Mouse (Mus musculus) layer of hippocampus, adult 9-10 months (tissue): ENCODE results near the gene Anks1b.
"Not testable (repeated sequence)": the region's sequence is repeated elsewhere in the genome, so short reads cannot be mapped to it uniquely, and the experiment has no call there.

ENCODE experiments used
- DNase-seq: peaks from one replicate; pipeline ENCODE4 v3.0.0; 2022; ENCODE audit warnings: low spot score

The Anks1b gene

DNA sequence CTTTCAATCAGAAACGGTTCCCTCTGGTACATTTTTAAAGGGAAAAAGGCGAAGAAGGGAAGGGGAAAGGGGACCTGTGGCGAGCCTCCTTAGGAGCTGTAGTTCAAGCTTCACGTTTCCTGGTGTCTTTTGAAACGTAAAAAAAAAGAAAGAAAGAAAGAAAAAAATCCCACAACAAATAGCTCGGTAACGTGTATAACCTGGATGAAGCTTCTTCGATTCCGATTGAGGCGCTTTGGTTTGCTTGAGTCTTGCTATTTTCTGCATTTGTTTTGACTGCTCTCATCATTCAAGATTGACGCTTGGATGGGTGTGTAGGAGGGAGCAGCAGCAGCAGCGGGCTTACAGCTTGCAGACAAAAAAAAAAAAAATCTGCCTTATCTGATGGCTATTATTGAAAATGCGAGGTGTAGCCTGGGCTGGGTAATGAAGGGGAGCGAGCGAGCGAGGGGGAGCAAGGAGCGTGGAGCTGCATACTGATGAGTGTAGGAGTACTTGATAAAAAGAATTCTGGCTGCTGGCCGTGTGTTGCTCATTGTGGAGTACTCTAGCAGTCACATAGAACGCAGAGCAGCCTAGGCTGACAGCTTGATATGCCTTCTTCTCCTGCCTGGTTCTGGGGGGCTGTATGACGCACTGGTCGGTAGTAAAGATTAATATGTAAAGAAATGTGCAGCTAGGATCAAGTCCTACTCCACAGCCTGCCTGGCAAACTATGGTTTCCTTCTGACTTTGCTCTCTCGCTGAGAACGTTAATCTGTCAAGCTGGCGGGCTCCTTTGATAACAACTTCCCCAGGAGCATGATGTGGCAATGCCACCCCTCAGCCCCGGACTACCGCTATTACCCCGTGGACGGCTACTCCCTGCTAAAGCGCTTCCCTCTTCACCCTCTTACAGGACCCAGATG, 703.1 kb downstream of the Anks1b start:
- DNase-seq: peak; percentile 53

DNA sequence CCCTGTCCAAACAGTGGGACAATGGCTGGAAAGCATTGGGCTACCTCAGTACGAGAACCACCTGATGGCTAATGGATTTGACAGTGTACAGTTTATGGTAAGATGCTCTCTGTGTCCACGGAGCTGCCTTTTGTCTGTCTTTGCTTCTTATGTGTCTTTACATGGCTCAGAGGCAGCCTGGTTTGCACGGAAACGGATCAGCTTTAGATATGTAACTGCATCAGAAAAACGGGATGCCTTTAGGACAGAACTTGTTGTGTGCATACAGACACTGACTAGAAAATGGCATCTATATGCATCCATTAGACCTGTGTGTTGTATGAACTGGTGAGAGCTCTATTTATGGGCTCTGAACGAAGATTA, 703.8 kb downstream of the Anks1b start:
- no peak for DNase-seq

DNA sequence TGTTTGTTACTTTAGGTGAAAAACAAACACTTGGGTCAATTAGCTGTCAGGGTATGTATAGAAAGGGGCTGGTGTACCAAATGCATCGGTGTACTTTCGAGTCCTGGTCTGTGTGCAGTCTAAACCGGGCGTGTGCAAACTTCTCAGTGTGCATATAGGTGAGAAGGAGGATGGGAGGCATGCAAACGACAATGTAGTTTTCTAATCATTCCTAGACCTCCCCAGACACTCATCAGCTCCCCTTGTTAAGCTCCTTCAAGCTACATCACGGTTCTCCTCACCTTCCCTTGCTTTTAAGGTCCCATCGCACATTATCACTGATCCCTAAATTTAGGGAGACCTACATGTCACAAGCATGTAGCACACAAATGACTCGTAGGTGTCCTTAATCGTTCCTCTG, 704.5 kb downstream of the Anks1b start:
- no peak for DNase-seq

DNA sequence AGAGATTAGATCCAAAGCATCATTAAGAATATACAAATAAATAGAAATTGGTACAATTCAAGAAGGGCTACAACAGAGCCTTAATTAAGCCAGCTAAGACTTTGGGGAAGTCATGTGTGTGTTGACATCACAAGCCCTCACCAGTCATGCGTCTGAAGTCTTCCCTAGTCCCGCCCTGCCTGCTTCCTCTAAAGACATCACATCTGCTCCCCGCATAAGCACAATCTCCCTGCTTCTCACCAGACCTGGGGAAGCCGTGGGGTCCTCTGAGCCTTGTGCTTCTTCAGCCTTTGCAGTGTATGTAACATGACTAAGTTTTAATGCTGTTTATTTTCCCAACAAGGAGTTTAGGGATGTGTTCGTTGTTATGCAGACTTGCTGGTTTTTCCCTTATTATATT, 706.7 kb downstream of the Anks1b start:
- no peak for DNase-seq

DNA sequence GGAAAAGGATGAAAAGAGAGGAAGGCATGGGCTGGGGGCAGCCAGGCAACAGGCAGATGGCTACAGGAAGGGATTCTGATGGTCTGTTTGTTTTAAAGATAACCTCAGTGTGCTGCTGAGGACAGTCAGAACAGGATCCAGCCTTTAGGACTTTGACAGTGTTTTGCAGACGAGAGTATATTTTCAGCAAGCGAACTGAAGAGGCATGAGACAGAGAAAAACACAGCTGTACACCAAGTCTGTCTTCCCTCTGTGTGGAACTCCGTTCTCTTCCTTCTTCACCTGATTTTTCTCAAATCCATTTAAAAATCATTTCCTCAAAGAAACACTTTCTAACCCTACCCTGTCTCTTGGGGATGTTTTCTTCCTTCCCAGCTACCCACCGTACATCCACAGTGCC, 710.7 kb downstream of the Anks1b start:
- DNase-seq: no peak

DNA sequence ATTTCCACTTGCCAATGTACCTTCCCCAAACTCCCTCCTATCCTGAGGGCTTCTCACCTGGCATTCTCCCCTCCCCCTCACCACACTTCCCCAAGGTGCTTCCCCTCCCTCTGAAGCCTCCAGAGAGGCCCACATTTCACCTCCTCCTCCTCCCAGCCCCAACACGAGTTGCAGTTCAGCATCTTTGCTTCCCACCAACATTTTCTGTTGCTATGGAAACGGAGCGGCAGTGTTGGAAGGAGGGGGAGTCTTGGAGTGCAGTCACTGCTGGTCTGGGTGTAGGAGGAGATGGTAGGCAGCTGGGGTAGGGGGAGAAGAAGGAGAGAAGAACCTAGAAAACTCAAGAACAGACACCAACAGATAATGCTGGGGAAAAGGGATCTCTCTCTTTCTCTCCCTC, 722.8 kb downstream of the Anks1b start:
- DNase-seq: no peak

DNA sequence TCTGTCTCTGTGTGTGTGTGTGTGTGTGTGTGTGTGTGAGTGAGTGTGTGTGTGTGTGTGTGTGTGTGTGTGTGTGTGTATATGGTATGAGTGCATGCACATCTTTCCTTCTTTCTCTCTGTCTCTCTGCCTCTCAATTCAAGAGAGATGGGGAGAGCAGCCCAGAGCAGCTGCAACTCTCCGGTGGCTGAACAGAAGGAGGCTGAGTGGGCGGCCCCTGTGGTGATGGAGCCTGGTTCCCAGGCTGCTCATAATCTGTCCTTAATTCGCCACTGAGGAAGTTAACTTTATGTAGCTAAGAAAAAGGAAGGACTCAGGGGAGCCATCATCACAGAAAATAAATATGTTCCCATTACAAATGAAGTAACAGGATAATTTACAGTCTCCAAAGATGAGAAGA, 723.3 kb downstream of the Anks1b start:
- DNase-seq: no peak

DNA sequence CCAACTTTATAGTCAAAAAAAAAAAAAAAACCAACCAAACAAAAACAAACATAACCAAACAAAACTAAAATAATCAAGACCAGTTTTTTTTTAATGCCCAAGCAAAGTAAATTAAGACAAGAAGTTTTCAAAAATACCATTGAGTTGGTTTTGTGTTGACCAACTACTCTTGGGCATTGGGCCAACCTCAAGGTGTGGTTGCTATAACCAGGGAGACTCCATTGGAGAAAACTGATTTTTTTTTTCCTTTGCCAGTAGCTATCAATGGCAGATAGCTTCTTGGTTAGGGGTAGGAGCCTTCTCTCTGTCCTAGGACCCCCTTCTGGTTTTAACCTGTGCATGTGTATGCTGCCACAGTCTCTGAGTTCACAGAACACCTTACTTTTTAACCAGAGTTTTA, 725.8 kb downstream of the Anks1b start:
- no peak for DNase-seq

DNA sequence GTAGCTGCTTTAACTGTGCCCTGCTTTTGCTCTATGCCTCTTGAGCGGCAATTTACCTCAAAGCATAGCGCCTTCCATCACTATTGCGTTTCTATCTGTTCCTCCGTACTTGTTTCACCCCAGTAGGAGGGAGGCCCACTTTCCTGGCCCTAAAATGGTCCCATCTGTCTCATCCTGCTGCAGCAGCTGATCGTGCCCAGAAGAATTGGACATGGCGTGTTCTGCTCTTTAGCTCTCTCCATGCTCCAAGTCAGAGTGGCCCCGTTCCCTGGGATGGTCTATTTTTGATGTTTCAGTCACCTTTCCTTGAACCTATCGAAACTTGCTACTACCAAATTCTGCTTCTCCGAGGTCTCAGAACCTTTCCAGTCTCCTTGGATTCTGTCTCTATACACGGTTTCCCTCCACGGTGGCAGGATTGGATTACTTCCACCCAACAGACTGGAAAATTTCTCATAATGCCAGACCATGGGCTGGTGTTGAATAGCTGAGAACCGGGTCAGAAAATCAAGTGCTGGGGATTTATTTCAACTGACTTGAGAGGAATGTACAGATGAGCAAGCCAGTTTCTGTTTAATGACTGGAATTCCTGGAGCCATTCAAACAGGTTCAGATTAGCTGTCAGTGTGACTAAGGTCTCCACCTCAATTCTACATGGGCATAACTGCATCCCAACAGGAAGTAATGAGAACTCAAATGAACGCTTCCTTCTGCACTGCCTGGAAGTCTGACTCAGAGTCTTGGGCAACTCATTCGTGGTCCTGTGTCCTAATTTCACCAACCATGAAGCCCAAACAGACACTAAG, 726.6 kb downstream of the Anks1b start:
- DNase-seq: no peak

DNA sequence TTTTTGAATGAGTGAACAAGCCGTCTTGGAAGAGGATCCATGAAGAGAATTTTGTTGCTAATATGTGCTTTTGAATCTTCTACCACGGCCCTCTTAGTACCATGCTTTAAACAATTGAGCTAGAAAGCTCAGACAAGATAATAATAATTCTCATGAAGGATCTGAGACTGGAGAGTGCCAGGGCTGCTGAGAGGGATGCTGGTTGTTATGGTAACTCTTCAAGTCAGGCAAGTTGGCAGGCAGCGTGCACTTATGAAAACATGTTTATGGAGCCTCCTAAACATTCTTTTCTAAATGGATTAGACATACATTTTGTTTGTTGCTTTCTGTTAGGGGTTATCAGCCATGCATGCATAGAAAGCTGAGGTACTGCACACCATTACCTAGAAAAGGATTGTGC, 734.3 kb downstream of the Anks1b start:
- no peak for DNase-seq

DNA sequence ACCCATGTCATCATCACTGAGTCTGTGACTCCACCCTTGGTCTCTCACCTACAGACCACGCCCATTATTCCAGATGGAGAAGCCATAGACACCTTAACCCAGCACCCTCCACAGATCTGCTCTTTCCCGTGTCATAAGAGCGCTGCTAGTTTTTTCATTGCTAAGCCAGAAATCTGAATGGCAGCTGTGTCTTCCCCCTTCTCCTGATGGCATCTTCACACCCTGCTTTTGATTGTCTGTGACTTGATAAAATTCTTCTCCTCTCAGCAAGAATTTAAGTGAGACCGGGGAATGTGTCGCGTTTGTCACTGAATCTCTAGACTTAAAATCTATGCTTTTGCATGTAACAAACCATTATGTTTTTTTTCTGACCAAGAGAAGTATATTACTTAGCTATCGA, 736.1 kb downstream of the Anks1b start:
- DNase-seq: no peak

DNA sequence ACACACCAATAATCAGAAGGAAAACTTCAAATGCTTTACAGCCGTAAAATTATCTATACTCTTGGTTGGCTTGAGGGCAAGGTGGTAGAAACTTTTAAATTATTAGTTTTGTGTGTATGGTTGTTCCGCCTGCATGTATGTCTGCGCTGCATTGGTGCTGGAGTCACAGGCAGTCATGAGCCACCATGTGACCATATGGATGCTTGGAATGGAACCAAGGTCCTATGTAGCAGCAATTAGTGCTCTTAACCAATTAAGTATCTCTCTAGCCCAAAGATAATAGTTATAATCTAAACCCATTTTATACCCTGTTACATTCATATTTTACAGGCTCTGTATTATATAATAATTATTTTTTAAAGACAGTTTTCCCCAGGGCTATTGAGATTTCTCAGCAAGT, 739.7 kb downstream of the Anks1b start:
- no peak for DNase-seq

DNA sequence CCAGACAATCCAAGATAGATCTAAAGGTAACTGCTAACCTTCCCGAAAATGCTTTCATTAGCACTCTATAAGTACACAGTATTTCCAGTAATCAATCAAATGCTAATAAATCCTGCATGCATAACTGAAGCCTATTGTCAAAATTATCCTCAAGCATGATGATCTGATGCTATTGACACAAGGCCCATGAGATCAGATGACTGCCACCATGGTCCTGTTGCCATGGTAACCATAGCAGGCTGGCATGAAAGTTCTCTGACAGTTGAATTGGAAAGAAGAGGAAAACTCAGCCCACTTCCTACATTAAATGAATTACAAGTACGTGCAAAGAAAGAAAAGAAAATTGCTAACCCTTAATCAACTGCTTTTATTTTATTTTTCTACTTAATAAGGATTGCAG, 741.9 kb downstream of the Anks1b start:
- DNase-seq: no peak

DNA sequence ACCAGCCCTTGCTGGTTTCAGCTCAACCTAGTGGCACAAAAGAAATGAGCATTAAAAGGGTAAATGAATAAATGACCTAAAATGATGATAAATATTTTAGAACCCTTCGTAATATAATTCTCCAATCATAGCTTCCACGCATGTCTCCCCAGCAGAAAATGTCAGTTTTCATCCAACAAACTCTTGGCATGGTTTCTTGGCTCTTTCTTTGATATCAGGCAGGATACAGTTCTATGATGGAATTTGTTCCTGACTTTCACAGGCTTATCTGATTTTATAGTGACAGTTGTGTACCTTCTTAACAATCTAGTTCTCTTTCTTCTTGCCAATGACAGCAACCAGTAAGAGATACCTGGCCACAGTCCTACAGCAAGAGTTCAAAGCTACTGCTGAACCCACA, 743.3 kb downstream of the Anks1b start:
- DNase-seq: no peak

DNA sequence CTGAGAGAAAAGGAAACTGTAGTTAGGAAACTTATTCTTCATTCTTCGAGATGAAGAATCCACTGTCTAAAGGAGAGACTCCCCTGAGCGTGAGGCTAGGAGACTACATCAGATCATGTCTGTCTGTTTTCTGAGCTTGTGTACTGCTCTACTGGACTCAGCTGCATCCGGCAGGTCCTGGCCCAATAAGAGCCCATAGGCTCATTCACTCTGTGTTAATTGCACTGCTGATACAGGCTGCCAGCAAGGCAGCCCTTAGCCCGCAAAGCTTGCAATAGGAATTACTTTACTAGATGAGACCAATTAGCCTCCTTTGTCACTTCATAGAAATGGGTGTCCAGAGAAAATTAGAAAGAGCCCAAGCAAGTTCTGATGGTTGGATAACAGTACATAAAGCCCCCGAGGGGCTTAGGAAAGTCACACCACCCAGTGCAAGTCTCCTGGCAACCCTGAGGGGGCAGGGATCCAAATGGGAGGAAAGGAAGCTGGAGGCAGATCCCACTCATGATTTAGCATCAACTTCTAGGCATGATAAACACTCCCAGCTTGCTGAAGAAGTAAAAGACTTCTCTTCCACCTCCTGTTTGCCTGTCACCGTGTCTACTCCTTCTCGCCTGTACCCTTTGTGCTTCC, 744.5 kb downstream of the Anks1b start:
- DNase-seq: no peak

DNA sequence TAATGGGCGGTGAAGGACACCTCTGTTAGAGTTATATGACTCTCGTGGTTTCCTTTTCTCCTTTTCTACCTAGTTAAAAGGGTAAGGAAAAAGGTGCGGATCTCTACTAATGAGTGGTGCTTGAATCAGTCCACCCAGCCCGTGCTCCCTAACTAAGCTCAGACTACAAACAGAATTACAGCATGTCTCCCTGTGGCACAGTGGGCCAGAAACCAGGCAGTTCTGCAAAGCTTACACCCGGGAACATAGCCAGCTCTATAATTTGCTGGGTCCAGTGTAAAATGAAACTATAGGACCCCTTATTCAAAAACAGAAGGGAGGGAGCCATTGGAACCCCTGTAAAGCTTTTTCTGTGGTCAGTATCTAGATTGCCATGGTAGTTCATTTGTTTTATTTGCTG, 754.2 kb downstream of the Anks1b start:
- DNase-seq: no peak

DNA sequence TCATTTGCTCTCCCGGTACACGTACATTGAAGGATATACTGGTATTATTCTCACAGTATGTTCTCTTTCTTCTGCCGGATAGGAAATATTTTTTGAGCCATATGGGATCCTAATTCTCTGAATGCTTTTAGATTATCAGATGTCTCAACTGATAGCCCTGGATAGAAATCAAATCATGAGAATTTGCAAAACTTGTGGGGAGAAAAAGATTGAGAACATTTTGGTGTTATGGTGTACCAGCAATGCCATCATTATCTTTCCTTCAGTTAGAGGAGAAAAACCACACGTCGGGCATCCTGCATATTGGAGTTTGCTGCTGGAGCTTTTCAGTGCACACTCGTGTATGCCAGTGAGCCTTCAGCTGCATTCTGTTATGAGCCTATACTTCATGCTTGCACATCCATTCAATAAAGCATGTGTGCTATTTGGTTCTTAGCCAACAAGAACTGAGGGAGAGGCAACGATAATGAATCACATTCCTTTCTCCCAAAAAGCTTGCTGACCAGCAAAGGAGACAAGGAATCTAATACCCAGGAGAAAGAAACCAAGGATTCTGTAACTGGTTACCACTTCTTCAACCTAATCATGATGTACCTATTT, 756.9 kb downstream of the Anks1b start:
- no peak for DNase-seq

DNA sequence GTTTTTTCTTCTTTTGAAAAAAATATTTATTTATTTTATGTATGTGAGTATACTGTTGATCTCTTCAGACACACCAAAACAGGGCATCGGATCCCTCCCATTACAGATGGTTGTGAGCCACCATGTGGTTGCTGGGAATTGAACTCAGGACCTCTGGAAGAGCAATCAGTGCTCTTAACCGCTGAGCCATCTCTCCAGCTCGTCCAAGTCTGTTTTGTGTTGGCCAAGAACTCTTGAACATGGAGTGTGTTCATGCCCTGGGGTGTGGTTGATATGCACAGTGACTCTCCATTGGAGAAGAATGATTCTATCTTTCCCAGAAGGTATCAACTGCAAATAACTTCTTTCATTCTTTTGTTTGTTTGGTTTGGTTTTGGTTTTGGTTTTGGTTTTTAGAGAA, 757.5 kb downstream of the Anks1b start:
- not testable (repeated sequence) for DNase-seq

DNA sequence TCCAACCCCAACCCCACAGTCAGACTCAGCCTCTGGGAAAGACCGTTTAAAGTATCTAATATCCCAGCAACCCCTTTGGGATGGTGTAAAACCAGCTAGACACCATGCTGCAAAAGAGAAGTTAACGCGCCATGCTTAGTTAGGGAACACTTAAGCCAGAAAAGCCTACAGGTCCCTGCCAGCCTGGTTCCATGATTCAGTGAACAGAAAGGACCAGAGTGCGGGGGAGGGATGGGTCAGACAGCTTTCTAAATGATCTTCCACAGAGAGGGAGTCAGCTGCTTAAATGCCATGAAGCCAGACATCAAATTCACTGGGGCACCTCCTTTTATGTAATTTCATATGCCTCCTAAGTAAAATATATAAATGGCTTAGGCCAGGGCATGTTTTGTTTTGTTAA, 764.0 kb downstream of the Anks1b start:
- no peak for DNase-seq

DNA sequence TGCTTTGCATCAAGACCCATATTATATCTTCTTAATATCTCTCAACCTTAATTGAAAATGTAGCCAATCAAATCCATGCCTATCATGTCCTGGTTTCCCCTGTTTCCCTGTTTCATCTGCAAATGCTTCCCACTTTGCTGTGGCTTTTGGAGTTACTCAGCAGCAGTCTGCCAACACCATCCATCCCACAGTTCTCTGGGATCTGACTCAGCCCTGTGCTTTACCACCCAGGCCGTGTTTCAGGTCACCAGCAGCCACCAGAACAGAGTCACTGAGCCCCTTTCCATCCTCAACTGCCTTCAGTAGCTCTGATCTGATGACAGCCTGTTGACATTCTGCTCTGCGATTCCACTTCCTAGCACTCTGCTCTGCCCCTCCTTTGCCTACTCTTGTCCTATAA, 776.4 kb downstream of the Anks1b start:
- no peak for DNase-seq

DNA sequence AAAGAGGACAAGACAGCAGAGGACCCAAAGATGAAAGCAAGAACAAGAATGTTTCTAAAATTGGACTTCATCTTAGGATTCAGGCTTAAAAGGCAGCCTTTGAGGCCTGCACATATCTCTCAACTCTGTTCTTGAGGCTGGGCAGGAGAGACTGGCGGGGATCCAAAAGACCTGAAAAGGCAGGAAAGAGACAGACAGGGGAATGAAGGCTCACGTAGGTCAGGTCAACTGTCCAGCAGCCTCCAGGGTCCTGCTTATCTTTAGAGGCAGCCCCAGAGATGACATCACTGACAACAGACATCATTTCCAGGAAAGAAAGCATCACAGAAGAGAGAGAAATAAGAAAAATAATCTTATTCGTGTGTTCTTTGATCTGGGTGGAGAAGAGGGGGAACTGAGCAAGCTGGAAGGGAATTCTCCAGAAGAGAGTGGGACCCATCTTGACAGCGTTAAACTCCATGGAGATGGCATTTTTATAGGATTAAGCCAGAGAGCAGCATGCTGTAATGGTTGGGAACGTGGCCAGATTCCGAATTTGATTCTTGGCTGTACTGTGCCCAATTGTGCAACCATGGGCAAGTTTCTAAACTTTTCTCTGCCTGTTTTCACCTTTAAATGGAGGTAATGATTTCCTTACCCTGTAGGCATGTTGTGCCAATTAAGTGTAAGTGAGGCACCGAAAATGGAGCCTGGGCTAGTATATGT, 784.3 kb downstream of the Anks1b start:
- DNase-seq: no peak

DNA sequence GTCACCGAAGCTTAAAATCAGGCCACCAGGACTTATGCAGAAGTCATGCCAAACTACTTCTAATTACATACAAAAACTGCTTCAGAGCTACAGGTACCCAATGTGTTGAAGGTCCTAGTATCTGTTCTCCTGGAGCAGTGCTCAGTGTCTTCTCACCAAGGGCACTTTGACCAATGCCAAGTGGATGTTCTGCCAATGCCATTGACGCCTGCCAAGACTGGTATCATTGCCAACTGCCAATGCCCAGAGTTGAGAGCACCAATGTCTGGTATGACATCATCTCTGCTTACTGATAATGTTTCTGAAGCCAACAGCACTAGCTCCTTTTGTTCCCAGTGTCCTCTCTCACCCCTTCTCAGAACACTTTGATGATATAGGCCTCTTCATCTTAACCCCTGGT, 793.4 kb downstream of the Anks1b start:
- DNase-seq: no peak
